Mouse (Mus musculus): ENCODE measurements around the gene 1700086D15Rik. TPM values are rescaled to one million over a fixed set of nuclear protein-coding genes. Genes with fewer than 3 reads are reported as not detected.

The 1700086D15Rik gene
- polyA plus RNA-seq, 1 experiment from 2014 or later: not detected

DNA sequence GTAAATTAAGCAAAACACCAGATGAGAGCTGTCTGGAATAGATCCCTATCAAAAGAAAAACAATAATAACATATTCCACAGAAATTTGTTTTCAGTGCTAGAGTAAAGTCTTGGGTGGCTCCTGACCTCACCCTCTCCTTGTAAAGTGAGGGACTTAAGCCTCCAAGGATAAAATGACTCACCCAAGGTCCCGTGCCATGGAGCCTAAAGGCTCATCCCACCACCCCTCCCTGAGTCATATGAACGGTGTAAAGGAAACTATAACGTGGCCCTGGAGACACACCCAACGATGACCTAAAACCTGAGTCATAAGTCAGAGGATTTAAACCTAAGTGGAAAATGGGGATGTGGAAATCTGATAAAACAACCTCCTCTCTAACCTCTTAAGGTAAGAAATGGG, 31.0 kb downstream of the 1700086D15Rik start:
- Histone ChIP-seq H3K27ac (replicated peaks) (no peak overlapping the region), H3K4me1 (peaks cover 29% of the 10 kb centered on the region), H3K4me3 (no peak overlapping the region), H3K27me3 (replicated peaks; ENCODE audit: low read depth, poor library complexity, severe bottlenecking) (no peaks in the 10 kb centered on the region), H3K36me3 (replicated peaks) (no peaks in the 10 kb centered on the region), H3K9me3 (no peaks in the 10 kb centered on the region)
- WGBS: 92% methylated on average over 4 of the region's 4 CpGs
- DNase-seq (ENCODE audit: low spot score): no peak

DNA sequence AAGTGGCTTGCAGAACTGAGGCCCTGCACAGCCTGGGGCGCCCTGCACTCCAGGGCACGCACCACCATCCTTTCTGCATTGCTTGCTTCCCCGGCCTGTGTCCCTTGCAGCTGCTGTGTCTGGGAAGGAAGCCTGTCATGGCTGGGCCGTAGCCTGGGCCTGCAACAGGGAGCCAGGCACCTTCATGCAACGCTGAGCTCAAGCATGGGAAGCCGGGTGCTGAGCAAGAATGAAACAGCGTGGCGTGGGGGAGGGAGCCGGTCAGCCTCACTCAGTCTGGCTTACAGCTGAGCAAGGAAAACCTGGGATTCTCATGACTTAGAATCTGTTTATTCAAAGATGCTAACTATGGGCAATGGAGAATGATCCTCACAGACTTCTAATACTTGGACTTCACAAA, 33.1 kb downstream of the 1700086D15Rik start:
- Histone ChIP-seq H3K4me1 (peaks cover 29% of the 10 kb centered on the region), H3K27ac (replicated peaks) (peak overlapping the region; percentile 69), H3K4me3 (no peak overlapping the region), H3K9me3 (no peaks in the 10 kb centered on the region), H3K36me3 (replicated peaks) (no peaks in the 10 kb centered on the region), H3K27me3 (replicated peaks; ENCODE audit: low read depth, poor library complexity, severe bottlenecking) (no peaks in the 10 kb centered on the region)
- 61% methylated on average over 9 of the region's 9 CpGs for WGBS
- DNase-seq (ENCODE audit: low spot score): no peak

DNA sequence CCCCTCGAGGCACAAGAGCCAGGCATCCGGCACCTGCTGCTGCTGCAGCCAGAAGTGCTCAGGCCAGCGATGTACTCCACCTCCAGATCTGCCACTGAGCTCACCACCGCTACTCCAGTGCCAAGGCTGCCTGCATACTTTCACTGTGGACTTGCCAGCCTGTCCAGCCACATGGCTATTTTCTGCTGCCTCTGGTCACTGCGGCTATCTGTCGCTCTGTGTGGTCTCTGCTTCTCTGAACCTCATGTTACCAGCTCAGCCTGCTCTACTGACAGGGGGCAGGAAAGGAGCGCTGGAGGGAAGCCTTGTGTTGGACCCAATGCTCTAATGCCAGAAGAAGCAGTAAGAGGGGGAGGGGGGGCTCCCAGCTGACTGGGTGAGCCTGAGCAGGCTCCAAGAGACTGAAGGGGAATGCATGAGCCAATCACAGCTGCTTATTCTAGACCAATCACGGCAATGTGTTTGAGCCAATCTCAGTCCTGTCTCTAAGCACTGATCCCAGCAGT, 34.7 kb downstream of the 1700086D15Rik start:
- peak; percentile 44 for DNase-seq (ENCODE audit: low spot score)
- H3K4me3 ChIP-seq: no peak overlapping the region
- H3K9me3 ChIP-seq: no peaks in the 10 kb centered on the region
- 65% methylated on average over 8 of the region's 8 CpGs for WGBS
- H3K4me1 ChIP-seq: peaks cover 29% of the 10 kb centered on the region
- no peaks in the 10 kb centered on the region for H3K36me3 ChIP-seq (replicated peaks)
- H3K27me3 ChIP-seq (replicated peaks; ENCODE audit: low read depth, poor library complexity, severe bottlenecking): no peaks in the 10 kb centered on the region
- no peak overlapping the region; the same call in 1 of the 2 replicates for H3K27ac ChIP-seq (replicated peaks)

DNA sequence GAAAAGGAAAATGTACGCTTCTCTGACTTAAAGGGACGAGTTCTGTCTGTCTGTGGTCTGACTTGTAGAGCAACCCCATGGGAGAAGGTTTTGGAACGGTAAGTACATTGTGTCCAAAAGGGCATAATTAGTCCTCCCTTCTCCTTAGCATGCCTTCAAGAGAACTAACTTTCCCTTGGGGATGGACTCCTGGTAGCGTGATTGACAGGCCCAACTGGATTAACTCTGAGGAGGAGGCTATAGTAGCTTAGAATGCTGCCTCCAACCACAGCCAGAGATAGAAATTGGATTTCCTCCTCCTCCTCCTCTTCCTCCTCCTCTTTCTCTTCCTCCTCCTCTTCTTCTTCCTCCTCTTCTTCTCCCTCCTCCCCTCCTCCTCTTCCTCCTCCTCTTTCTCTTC, 39.4 kb downstream of the 1700086D15Rik start:
- Histone ChIP-seq H3K4me1 (peaks cover 10% of the 10 kb centered on the region), H3K9me3 (no peaks in the 10 kb centered on the region), H3K27me3 (replicated peaks; ENCODE audit: low read depth, poor library complexity, severe bottlenecking) (no peaks in the 10 kb centered on the region), H3K36me3 (replicated peaks) (no peaks in the 10 kb centered on the region), H3K4me3 (no peak overlapping the region), H3K27ac (replicated peaks) (no peak overlapping the region)
- no peak for DNase-seq (ENCODE audit: low spot score)
- whole genome bisulfite sequencing: 82% methylated on average over 4 of the region's 4 CpGs

DNA sequence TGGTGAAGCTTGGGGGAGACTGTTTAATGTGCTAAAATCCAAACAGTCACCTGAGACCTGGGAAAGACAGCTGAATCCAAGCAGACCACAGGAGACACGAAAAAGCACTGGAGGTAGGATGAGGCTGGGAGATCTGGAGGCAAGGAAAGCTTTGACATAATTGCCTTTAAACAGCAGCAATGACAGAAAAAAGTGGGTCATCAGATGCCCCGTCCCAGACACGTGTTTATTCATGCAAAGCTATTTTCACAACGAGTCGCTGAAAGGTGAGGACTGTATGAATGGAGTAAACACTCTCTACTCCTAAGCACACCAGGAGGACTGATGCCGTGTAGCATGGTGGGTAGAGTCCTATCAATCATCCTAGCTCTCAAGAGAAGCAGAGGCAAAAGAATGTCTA, 43.9 kb downstream of the 1700086D15Rik start:
- H3K36me3 ChIP-seq (replicated peaks): no peaks in the 10 kb centered on the region
- no peak overlapping the region for H3K27ac ChIP-seq (replicated peaks)
- DNase-seq (ENCODE audit: low spot score): no peak
- H3K27me3 ChIP-seq (replicated peaks; ENCODE audit: low read depth, poor library complexity, severe bottlenecking): no peaks in the 10 kb centered on the region
- H3K9me3 ChIP-seq: no peaks in the 10 kb centered on the region
- peaks cover 14% of the 10 kb centered on the region for H3K4me1 ChIP-seq
- 91% methylated on average over 6 of the region's 6 CpGs for WGBS
- no peak overlapping the region for H3K4me3 ChIP-seq

DNA sequence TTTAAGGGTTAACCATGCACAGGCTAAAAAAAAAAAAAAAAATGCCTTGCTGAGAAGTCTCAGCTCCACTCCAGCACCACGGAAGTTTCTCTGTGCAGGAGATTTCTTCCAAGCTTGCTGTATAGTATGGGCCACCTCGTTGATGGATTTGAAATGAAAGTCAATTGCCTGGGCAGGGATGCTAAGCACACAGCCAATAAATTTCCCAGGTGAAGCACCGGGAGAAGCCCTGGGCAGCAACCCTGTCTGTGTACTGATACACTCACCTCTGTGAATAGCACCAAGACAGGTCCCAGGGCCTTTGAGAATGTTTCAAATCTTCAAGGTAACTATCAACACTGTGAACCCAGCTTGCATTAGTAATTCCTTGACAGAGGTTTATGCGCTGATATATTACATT, 47.6 kb downstream of the 1700086D15Rik start:
- Histone ChIP-seq H3K4me3 (no peak overlapping the region), H3K27ac (replicated peaks) (no peak overlapping the region), H3K27me3 (replicated peaks; ENCODE audit: low read depth, poor library complexity, severe bottlenecking) (no peaks in the 10 kb centered on the region), H3K36me3 (replicated peaks) (no peaks in the 10 kb centered on the region), H3K4me1 (peaks cover 28% of the 10 kb centered on the region), H3K9me3 (no peaks in the 10 kb centered on the region)
- no peak for DNase-seq (ENCODE audit: low spot score)
- WGBS: 64% methylated on average over 4 of the region's 4 CpGs

DNA sequence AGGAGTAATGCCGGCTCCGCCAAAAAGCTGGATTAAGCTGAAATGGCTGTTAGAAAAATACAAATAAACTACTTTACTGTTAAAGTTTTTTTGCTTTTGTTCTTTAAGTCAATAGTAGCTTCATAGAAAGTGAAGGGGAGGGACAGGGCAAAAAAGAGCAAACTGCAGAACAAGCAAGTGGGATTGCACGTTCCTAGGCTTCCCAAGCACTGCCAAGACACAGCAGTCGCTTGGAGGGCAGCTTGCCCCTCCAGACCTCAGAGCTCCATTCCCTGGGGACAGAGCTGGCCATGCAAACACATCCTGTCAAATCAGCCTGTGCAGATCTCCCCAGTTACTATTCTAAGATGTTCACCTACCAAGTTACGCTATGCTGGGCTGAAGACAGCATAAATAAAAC, 48.0 kb downstream of the 1700086D15Rik start:
- no peaks in the 10 kb centered on the region for H3K27me3 ChIP-seq (replicated peaks; ENCODE audit: low read depth, poor library complexity, severe bottlenecking)
- H3K36me3 ChIP-seq (replicated peaks): no peaks in the 10 kb centered on the region
- H3K4me1 ChIP-seq: peaks cover 30% of the 10 kb centered on the region
- no peak overlapping the region for H3K27ac ChIP-seq (replicated peaks)
- 62% methylated on average over 5 of the region's 5 CpGs for WGBS
- H3K4me3 ChIP-seq: no peak overlapping the region
- no peak for DNase-seq (ENCODE audit: low spot score)
- no peaks in the 10 kb centered on the region for H3K9me3 ChIP-seq

DNA sequence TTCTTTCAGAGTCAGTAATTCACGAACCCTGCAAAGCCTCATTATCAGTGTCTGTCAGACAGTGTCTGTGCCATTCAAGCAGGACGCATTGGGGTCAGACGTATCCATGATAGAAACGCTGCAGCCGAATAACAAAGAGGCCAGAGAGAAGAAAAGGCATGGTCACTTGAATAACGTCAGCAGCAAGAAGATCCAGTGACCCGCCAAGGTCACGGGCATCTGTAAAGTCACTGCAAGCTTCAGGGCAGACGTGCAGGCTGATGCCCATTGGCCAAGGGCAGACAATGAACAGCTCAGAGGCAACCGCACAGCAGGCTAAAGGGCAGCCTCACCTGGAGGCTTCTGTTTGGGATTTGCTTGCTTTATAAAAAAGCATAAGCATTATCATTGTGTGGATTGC, 49.6 kb downstream of the 1700086D15Rik start:
- no peak for DNase-seq (ENCODE audit: low spot score)
- WGBS: 70% methylated on average over 10 of the region's 10 CpGs
- no peaks in the 10 kb centered on the region for H3K36me3 ChIP-seq (replicated peaks)
- H3K27ac ChIP-seq (replicated peaks): no peak overlapping the region
- H3K4me3 ChIP-seq: no peak overlapping the region
- no peaks in the 10 kb centered on the region for H3K9me3 ChIP-seq
- peaks cover 30% of the 10 kb centered on the region for H3K4me1 ChIP-seq
- H3K27me3 ChIP-seq (replicated peaks; ENCODE audit: low read depth, poor library complexity, severe bottlenecking): no peaks in the 10 kb centered on the region

DNA sequence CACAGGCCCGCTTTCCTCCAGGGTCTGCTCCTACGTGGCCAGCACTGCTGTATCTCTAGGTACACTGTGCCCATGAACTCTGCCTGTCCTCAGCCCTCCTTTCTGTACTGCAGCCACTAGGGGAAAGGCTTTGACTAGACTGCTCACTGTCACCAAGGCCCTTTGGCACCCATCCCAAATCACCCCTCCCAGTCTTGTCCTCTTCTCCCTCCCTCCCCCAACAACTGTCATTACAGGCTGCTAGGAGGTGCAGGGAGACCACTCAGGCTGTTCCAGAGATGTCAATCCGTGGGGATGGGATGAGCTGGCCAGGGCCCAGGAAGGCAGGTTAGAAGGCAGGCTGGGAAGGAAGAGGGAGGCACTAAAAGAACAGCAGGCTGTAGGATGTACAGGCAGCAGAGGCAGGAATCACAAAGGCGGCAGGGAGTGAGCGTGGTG, 51.9 kb downstream of the 1700086D15Rik start:
- H3K27ac ChIP-seq (replicated peaks): 0 out of 2 replicates have a peak overlapping the region, but pooled peaks have one; percentile 10
- H3K9me3 ChIP-seq: no peaks in the 10 kb centered on the region
- 80% methylated on average over 5 of the region's 5 CpGs for WGBS
- DNase-seq (ENCODE audit: low spot score): no peak
- H3K36me3 ChIP-seq (replicated peaks): no peaks in the 10 kb centered on the region
- no peaks in the 10 kb centered on the region for H3K27me3 ChIP-seq (replicated peaks; ENCODE audit: low read depth, poor library complexity, severe bottlenecking)
- H3K4me3 ChIP-seq: no peak overlapping the region
- peaks cover 30% of the 10 kb centered on the region for H3K4me1 ChIP-seq

DNA sequence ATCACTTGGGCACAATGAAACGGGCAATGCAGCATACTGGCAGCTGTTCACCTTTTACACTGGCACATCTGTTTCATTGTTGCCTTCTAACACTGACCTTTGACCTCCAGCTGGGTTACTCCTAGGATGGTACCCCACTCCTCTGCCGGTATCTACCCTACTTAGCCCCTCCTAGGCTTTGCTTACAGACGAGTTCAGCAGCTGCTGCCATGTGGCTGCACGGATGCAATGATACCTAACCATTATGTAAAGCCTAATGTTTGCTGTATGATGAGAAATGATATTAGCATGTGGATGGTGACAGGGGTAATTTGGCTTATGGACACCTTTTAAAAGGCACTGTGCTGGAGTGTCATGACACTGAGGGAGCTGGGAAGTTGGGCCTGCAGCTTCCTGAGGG, 52.5 kb downstream of the 1700086D15Rik start:
- Histone ChIP-seq H3K4me3 (no peak overlapping the region), H3K4me1 (peaks cover 30% of the 10 kb centered on the region), H3K27me3 (replicated peaks; ENCODE audit: low read depth, poor library complexity, severe bottlenecking) (no peaks in the 10 kb centered on the region), H3K9me3 (no peaks in the 10 kb centered on the region), H3K27ac (replicated peaks) (no peak overlapping the region), H3K36me3 (replicated peaks) (no peaks in the 10 kb centered on the region)
- WGBS: 73% methylated on average over 4 of the region's 4 CpGs
- no peak for DNase-seq (ENCODE audit: low spot score)

DNA sequence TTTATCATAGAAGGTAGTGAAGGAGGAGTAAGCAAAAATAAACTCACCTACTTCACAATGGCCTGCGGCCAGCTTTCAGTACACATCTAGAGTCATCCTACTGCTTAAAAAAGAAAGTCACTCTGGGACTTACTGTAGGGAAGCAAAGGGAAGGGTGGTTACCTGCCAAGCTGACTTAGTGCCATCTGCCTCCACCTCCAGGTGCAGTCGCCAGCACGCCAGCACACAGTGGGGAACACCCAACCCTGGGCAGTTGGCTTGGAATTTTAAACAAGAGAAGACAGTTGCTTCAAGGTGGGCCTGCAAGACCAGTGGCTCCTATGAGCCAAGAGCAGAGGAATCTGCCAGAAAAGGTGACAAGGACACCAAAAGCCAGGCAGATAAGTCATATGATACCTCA, 55.6 kb downstream of the 1700086D15Rik start:
- WGBS: 86% methylated on average over 3 of the region's 3 CpGs
- Histone ChIP-seq H3K4me3 (no peak overlapping the region), H3K36me3 (replicated peaks) (no peaks in the 10 kb centered on the region), H3K4me1 (0 out of 2 replicates have a peak, but pooled peaks cover 7% of the 10 kb centered on the region), H3K9me3 (no peaks in the 10 kb centered on the region), H3K27ac (replicated peaks) (no peak overlapping the region), H3K27me3 (replicated peaks; ENCODE audit: low read depth, poor library complexity, severe bottlenecking) (no peaks in the 10 kb centered on the region)
- no peak for DNase-seq (ENCODE audit: low spot score)

Measured in embryonic facial prominence, embryonic 10.5 days (tissue).